Mouse (Mus musculus) heart, embryonic 10.5 days (tissue): Measurements from ENCODE around the gene Bckdhb. TPM values are rescaled to one million over a fixed set of nuclear protein-coding genes. Genes with fewer than 3 reads are reported as not detected.

ENCODE experiments used
- DNase-seq: peaks from one replicate; pipeline ENCODE4 v3.0.0-alpha.2; 2017; ENCODE audit warnings: low spot score
- H3K27ac ChIP-seq: fragments of 300-500 bp; sonication (generic); 2 replicates; pipeline ENCODE4 v1.5.1; 2016; ENCODE audit warnings: mild to moderate bottlenecking
- H3K27me3 ChIP-seq: fragments of 300-500 bp; sonication (generic); 2 replicates; pipeline ENCODE4 v1.6.1; 2016; ENCODE audit warnings: mild to moderate bottlenecking; ENCODE audit not compliant: poor library complexity, insufficient read depth, severe bottlenecking
- H3K36me3 ChIP-seq: fragments of 300-500 bp; sonication (generic); 2 replicates; pipeline ENCODE4 v1.6.1; 2016; ENCODE audit warnings: mild to moderate bottlenecking, moderate library complexity
- H3K4me1 ChIP-seq: fragments of 300-500 bp; sonication (generic); 2 replicates; pipeline ENCODE4 v1.6.1; 2016; ENCODE audit warnings: mild to moderate bottlenecking
- H3K4me3 ChIP-seq: fragments of 300-500 bp; sonication (generic); 2 replicates; pipeline ENCODE4 v1.5.1; 2016; ENCODE audit warnings: mild to moderate bottlenecking, moderate library complexity
- H3K9me3 ChIP-seq: fragments of 300-500 bp; sonication (generic); 2 replicates; pipeline ENCODE4 v1.6.1; 2016; ENCODE audit warnings: mild to moderate bottlenecking, moderate library complexity
- WGBS: fragments of 180-500 bp; shearing (Covaris S2); methylation state at CpG from one replicate; pipeline ENCODE4 v1.1.7; 2016; 5-methylcytosine and 5-hydroxymethylcytosine counted together
- polyA plus RNA-seq: library from polyadenylated mRNA; unstranded; fragments of >200 nt; fragmentation: Nextera tagmentation; extraction: Ambion mirVana; gene quantifications from 2 replicates; pipeline ENCODE4 v1.2.1, GENCODE M21; 2016

The Bckdhb gene
- polyA plus RNA-seq, 1 experiment from 2014 or later, result 49.6 TPM

DNA sequence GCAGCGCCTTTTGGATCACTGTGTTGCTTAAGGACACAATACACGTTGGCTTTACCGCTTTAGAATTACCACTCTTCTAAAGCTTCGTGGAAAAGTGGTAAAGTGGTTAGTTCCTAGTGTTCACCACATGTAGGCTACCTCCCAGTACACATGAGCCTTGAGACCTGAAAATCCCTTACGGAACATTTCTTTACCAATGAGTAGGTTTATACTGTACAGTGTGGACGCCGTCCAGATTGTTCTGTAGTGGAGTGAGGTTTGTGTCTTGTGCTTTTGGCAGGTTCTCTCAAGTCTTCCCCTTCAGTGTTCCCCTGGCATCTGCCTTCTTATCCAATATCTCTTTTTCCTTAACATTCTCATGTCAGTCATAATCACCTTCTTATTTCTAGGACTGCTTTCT lies 178.4 kb downstream of the Bckdhb start:
- H3K27ac ChIP-seq, result no peak overlapping the region
- WGBS, result 90% methylated on average over 7 of the region's 7 CpGs
- H3K27me3 ChIP-seq, result no peaks in the 10 kb centered on the region
- H3K4me3 ChIP-seq, result no peak overlapping the region
- H3K4me1 ChIP-seq, result no peaks in the 10 kb centered on the region
- no peaks in the 10 kb centered on the region for H3K36me3 ChIP-seq
- no peak for DNase-seq
- H3K9me3 ChIP-seq, result no peaks in the 10 kb centered on the region

DNA sequence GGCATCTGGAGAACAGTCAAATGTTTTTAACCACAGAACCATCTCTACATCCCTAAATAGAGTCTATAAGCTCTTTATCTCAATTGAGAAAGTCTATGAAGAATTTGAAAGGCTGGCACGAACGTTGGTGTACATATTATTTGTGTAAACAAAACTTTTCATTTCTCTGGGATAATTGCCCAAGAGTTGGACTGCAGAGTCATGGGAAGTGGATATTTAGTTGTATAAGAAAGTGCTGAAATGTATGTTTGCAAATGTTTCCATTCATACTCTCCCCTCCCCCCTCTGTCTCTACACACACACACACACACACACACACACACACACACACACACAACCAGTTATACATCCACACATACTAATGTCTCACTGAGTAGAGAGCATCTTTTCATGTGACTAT lies 181.5 kb downstream of the Bckdhb start:
- 84% methylated on average over 2 of the region's 2 CpGs for WGBS
- Histone ChIP-seq H3K4me1 (peaks cover 8% of the 10 kb centered on the region; the same call in 1 of the 2 replicates), H3K4me3 (no peak overlapping the region), H3K36me3 (no peaks in the 10 kb centered on the region), H3K9me3 (no peaks in the 10 kb centered on the region), H3K27me3 (no peaks in the 10 kb centered on the region), H3K27ac (no peak overlapping the region)
- DNase-seq, result no peak

GRCm38 (mm10) chr9:84107045-84107813 lies 182.3 kb downstream of the Bckdhb start:
- H3K27ac ChIP-seq, result no peak overlapping the region
- DNase-seq, result no peak
- 79% methylated on average over 20 of the region's 20 CpGs for WGBS

GRCm38 (mm10) chr9:84108534-84108933 lies 183.6 kb downstream of the Bckdhb start:
- H3K27me3 ChIP-seq, result no peaks in the 10 kb centered on the region
- no peak for DNase-seq
- H3K27ac ChIP-seq, result no peak overlapping the region
- 83% methylated on average over 7 of the region's 7 CpGs for WGBS
- H3K4me3 ChIP-seq, result no peak overlapping the region
- no peaks in the 10 kb centered on the region for H3K36me3 ChIP-seq
- H3K4me1 ChIP-seq, result peaks cover 22% of the 10 kb centered on the region
- no peaks in the 10 kb centered on the region for H3K9me3 ChIP-seq

More at GRCm38 (mm10) chr9:84107045-84107813, 182.3 kb downstream of the Bckdhb start:
- Histone ChIP-seq H3K9me3 (no peaks in the 10 kb centered on the region), H3K4me1 (peaks cover 11% of the 10 kb centered on the region), H3K27me3 (no peaks in the 10 kb centered on the region), H3K4me3 (no peak overlapping the region), H3K36me3 (no peaks in the 10 kb centered on the region)

- Histone ChIP-seq H3K36me3 (no peaks in the 10 kb centered on the region), H3K4me3 (no peak overlapping the region), H3K27me3 (no peaks in the 10 kb centered on the region), H3K27ac (no peak overlapping the region), H3K9me3 (no peaks in the 10 kb centered on the region), H3K4me1 (peaks cover 22% of the 10 kb centered on the region)
- DNase-seq, result peak; percentile 73
- WGBS, result 53% methylated on average over 6 of the region's 6 CpGs
Observed at GRCm38 (mm10) chr9:84109777-84110478, 185.0 kb downstream of the Bckdhb start.

GRCm38 (mm10) chr9:84110616-84111015 lies 185.7 kb downstream of the Bckdhb start:
- no peak overlapping the region for H3K27ac ChIP-seq
- no peaks in the 10 kb centered on the region for H3K36me3 ChIP-seq
- no peak overlapping the region for H3K4me3 ChIP-seq
- peak; percentile 45 for DNase-seq
- H3K9me3 ChIP-seq, result no peaks in the 10 kb centered on the region
- WGBS, result 69% methylated on average over 11 of the region's 11 CpGs
- no peaks in the 10 kb centered on the region for H3K27me3 ChIP-seq
- peaks cover 22% of the 10 kb centered on the region for H3K4me1 ChIP-seq

DNA sequence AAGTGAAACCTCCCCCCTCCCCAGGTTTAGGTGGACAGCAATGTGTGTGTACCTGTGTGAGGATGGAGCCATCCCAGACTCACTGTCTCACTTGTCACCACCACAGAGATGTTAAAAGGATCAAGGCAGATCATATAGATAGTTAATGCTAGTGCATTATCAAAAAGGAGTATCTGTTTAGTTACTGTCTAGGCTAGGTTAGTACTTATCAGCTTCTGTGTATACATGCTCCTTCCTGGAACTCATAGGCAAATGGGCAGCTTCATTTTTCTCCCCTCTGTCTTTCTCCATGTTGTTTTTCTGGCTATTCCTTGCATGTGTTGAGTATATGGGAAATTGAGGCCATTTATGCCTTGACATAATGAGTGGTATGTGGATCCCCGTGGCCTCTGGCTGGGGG lies 187.4 kb downstream of the Bckdhb start:
- DNase-seq, result peak; percentile 31

DNA sequence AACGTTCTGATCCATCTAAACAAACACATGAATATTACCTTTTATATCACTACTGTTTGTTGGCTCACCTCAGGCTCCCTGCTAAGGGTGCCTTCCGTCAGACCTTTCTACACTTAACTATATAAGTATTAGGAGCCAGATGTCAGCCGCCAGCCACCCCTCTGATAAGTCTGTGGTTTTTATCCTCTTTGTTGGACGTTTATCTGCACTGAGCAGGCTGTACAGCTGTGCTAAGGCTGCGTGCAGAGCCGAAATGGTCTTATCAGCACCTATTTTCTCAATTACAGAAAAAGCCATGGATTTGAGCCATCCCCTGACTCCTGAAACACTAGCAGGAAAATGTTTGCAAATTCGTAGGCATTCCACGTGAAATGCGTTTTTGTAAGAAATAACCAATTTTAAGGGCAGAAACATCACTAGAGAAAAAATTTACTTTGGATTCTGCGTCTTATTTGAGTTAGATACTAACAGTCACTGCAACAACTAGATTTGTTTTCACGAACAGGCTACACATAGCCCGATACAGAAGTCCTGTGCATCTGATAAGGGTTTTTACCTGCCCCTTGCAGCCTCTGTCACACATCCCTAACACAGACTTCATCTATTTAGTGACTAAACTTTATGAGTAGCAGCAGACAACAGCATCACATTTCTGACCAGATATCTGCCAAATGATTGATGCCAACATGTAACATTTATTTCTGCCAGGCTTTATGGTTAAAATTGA lies 188.1 kb downstream of the Bckdhb start:
- Histone ChIP-seq H3K4me1 (peaks cover 22% of the 10 kb centered on the region), H3K4me3 (no peak overlapping the region), H3K36me3 (no peaks in the 10 kb centered on the region), H3K9me3 (no peaks in the 10 kb centered on the region), H3K27me3 (no peaks in the 10 kb centered on the region), H3K27ac (peak overlapping the region; percentile 10; the same call in 1 of the 2 replicates)
- peak; percentile 81 for DNase-seq
- 39% methylated on average over 12 of the region's 12 CpGs for WGBS

More for the DNA sequence above, 187.4 kb downstream of the Bckdhb start:
- no peak overlapping the region for H3K4me3 ChIP-seq
- H3K27me3 ChIP-seq, result no peaks in the 10 kb centered on the region
- H3K36me3 ChIP-seq, result no peaks in the 10 kb centered on the region
- peaks cover 22% of the 10 kb centered on the region for H3K4me1 ChIP-seq
- peak overlapping the region; percentile 10; the same call in 1 of the 2 replicates for H3K27ac ChIP-seq
- no peaks in the 10 kb centered on the region for H3K9me3 ChIP-seq
- WGBS, result 27% methylated on average over 1 of the region's 1 CpGs

- no peak for DNase-seq
- WGBS, result 70% methylated on average over 13 of the region's 13 CpGs
Observed at GRCm38 (mm10) chr9:84114254-84114653, 189.3 kb downstream of the Bckdhb start.

GRCm38 (mm10) chr9:84117337-84117736 lies 192.4 kb downstream of the Bckdhb start:
- no peak for DNase-seq
- no peak overlapping the region for H3K27ac ChIP-seq
- peaks cover 10% of the 10 kb centered on the region for H3K4me1 ChIP-seq
- no peaks in the 10 kb centered on the region for H3K36me3 ChIP-seq
- no peaks in the 10 kb centered on the region for H3K27me3 ChIP-seq
- H3K9me3 ChIP-seq, result no peaks in the 10 kb centered on the region
- 78% methylated on average over 5 of the region's 5 CpGs for WGBS
- no peak overlapping the region for H3K4me3 ChIP-seq

More at GRCm38 (mm10) chr9:84114254-84114653, 189.3 kb downstream of the Bckdhb start:
- H3K36me3 ChIP-seq, result no peaks in the 10 kb centered on the region
- no peak overlapping the region for H3K4me3 ChIP-seq
- H3K4me1 ChIP-seq, result peaks cover 22% of the 10 kb centered on the region
- no peaks in the 10 kb centered on the region for H3K27me3 ChIP-seq
- H3K9me3 ChIP-seq, result no peaks in the 10 kb centered on the region
- H3K27ac ChIP-seq, result no peak overlapping the region

DNA sequence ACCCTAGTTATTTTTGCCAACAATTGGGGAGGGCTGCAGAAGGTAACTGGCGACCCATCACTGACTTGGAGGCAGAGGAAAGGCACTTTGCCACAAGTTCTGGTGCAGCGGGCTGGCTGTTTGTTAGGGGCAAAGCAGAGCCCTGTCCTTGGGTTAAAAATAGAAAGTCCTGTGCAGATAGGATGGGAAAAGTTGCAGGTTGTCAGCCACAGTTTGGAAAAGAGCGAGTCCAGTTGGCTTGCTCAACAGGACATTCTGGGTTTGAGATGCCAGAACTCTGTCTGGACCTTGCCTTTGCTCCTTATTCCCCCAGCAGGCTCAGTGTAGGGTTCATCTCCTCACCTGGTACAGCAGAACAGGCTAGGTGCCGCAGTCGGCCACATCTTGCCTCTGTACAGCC lies 200.1 kb downstream of the Bckdhb start:
- DNase-seq, result no peak
- no peaks in the 10 kb centered on the region for H3K36me3 ChIP-seq
- H3K27ac ChIP-seq, result no peak overlapping the region
- H3K9me3 ChIP-seq, result no peaks in the 10 kb centered on the region
- no peak overlapping the region for H3K4me3 ChIP-seq
- WGBS, result 71% methylated on average over 5 of the region's 5 CpGs
- no peaks in the 10 kb centered on the region for H3K27me3 ChIP-seq
- peaks cover 5% of the 10 kb centered on the region; the same call in 1 of the 2 replicates for H3K4me1 ChIP-seq

GRCm38 (mm10) chr9:84130338-84130737 lies 205.4 kb downstream of the Bckdhb start:
- no peaks in the 10 kb centered on the region for H3K4me1 ChIP-seq
- DNase-seq, result no peak
- no peak overlapping the region for H3K27ac ChIP-seq
- H3K27me3 ChIP-seq, result no peaks in the 10 kb centered on the region
- 81% methylated on average over 6 of the region's 6 CpGs for WGBS
- no peak overlapping the region for H3K4me3 ChIP-seq
- H3K9me3 ChIP-seq, result no peaks in the 10 kb centered on the region
- no peaks in the 10 kb centered on the region for H3K36me3 ChIP-seq

DNA sequence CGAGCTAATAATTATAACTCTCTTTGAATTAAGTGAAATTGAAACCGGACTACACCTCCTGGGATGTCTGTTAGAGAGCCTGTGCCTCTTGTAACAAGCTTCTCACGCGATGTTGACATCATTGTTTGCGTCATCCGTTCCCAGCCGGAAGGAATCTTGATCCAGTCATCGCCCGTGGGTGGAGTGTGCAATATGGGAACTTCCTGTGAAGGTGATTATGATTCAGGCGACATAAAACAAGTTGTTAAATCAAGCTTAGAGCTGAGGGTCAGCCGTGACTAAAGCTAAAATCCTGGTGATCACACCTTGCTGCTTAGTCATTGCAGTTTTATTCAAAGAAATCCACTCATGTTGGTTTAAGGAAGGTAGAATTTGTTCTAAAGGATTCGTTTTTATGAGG lies 210.1 kb downstream of the Bckdhb start:
- WGBS, result 82% methylated on average over 12 of the region's 12 CpGs
- H3K27me3 ChIP-seq, result no peaks in the 10 kb centered on the region
- DNase-seq, result no peak
- no peaks in the 10 kb centered on the region for H3K4me1 ChIP-seq
- H3K4me3 ChIP-seq, result no peak overlapping the region
- no peaks in the 10 kb centered on the region for H3K9me3 ChIP-seq
- H3K36me3 ChIP-seq, result no peaks in the 10 kb centered on the region
- H3K27ac ChIP-seq, result no peak overlapping the region
